Mouse (Mus musculus) left cerebral cortex, adult 11 months (tissue): ENCODE data around the gene Nlrp3.
"Not testable (repeated sequence)": the region's sequence is repeated elsewhere in the genome, so short reads cannot be mapped to it uniquely, and the experiment has no call there.

Source experiments
- DNase-seq: peaks from one replicate; pipeline ENCODE4 v3.0.0; 2022; ENCODE audit warnings: low spot score

Gene Nlrp3

DNA sequence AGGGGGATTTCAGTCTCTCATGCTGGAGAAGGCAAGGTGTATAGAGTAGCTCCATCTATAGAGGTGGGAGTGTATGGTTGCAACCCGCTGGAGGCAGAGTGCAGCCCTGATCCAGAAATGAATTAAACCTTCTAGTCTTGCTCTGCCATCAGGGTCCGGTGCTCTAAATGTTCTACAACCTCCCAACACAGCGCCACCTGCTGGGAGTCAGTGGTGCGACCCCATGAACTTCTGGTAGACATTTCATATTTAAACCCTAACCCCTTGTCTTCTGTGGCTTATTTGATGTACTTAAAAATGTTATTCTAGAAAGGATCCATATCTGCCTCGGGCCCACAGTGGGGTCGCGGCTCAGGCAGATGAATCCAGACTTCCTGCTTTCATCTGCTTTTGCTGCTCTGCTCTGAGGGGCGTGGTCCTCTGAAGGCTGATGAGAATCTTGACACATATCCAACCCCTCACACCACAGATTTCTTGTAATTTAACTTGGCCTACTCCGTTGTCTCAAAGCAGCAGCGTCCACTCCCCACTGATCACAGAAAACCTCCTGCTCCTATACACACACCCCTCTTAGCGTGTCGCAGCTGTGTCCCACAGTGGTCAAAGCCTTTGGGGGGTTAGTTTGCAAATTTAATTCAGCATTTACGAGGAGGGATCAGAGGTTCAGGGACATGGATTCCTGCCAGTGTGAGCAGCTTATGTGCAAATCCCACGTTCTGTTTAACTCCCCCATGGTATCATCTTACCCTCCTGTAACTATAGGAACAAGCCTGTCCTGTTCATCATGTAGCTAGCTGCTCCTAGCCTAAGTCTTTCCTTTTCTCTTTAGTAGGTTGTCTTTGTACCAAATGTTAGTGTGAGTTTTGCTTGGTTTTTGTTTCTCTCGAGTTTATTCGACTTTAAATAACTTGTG lies 3.9 kb upstream of the Nlrp3 start:
- no peak for DNase-seq

DNA sequence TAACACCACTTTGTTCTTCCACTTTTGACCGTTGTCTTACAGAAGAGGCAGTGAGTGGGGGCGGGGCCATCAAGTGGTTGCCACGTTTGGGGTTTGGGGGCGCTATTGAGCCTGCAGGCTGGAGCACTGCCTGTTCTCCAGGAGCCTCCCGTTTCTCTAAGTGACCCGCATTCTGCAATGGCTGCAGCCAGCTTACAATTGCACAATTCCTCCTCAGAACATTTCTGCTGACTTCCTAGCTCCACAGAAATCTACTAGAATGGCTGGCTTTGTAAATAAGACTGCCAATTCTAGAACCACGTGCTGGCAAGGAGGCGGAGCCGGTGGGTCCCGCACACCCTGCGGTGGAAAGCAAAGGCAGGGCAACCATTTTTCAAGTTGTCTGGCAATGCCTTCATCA lies 3.0 kb upstream of the Nlrp3 start:
- no peak for DNase-seq

DNA sequence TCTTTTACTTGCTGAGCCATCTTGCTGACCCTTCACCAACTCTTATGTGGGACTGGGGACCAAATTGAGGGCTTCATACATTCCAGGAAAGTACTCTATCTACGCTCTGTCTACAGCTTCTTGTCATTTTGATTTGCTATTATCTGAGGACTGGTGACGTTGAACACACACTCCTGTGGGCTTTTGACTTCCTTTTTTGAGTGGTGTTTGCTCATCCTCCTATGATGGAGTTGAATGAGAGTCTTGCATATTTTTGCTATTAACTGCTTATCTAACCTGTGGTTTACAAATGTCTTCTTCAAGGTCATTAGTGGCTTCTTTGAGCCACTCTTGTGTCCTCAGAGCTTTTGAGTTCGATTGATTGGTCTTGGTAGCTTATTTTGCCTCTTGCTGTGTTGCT lies 1.2 kb upstream of the Nlrp3 start:
- no peak for DNase-seq

GRCm38 (mm10) chr11:59542442-59542841 lies 1.1 kb downstream of the Nlrp3 start:
- DNase-seq, result no peak

GRCm38 (mm10) chr11:59543376-59543775 lies 2.0 kb downstream of the Nlrp3 start:
- no peak for DNase-seq

GRCm38 (mm10) chr11:59544005-59544404 lies 2.6 kb downstream of the Nlrp3 start:
- no peak for DNase-seq

DNA sequence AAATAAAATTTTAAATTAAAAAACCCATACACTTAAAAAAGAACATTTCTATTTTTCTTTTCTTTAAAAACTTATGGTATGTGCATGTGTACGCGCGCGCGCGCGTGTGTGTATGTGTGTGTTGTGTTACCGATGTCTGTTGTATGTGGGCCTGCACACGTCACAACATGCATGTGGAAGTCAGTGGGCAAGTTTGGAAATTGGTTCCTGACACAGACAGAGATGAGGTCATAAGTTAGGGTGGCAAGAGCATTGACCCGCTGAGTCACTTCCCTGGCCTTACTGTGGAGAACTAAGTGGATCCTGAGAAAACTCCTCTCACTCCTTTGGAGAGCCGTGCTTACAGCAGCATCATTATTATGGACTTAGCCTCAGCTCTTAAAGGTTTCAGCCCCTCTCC lies 12.8 kb downstream of the Nlrp3 start:
- DNase-seq, result no peak

- no peak for DNase-seq
Measured at GRCm38 (mm10) chr11:59554535-59554934, 13.2 kb downstream of the Nlrp3 start.

DNA sequence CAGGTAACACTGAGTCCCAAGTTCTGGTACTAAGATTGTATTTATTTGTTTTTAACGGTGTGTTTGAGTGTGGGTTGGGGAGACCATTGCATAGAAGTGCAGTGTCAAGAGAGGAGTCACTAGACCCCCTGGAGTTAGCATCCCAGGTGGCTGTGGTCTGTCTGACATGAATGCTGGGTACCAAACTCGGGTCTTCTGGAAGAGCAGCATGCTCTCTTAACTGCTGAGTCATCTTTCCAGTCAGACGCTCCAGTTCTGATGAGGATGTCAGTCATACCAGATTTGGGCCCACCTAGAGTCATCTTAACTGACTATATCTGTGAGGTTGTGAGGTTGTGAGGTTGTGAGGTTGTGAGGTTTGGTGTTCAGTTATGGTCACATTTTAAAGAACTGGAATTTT lies 19.5 kb downstream of the Nlrp3 start:
- no peak for DNase-seq

DNA sequence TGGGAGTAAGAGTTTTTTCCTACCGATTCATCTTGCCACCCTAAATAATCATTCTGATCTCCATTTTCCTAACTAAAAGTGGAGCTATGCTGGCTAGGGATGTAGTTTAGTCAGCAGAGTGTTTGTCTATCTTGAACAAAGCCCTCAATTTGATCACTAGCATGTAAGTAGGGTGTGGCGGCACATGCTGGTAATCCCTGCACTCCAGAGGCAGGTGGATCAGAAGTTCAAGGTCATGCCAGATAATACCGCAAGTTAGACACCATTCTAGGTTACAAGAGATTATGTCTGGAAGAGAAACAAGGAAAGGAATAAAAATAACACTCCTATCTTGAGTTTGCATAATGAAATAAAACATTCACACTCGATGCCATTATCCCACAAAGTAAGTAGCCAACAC lies 21.0 kb downstream of the Nlrp3 start:
- no peak for DNase-seq

GRCm38 (mm10) chr11:59562837-59563236 lies 21.5 kb downstream of the Nlrp3 start:
- no peak for DNase-seq

- DNase-seq, result no peak
Measured at GRCm38 (mm10) chr11:59569306-59569705, 27.9 kb downstream of the Nlrp3 start.

DNA sequence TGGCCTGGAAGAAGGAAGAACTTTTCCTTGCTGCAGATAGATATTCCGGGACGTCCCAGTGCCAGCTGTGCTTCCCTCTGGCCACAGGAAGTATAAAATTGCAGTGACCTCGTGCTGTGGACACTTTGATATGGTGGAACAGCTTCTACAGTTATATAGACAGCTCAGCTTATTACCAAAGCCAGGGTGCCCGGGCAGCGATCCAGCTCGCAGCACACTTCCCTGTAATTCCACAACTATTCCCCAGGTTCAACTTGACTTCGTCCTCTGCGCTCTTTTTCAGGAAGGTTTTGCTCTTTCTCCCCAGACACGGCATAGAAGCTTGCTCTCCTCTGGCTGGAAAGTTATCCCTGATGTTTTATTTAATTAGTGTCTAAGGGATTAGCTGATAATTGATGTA lies 34.4 kb downstream of the Nlrp3 start:
- DNase-seq, result no peak

GRCm38 (mm10) chr11:59576135-59576534 lies 34.8 kb downstream of the Nlrp3 start, which contains the start of gene Olfr222:
Gene Olfr222 (minus strand): TSS chr11:59576235.
- DNase-seq, result not testable (repeated sequence)

GRCm38 (mm10) chr11:59584539-59584938 lies 43.2 kb downstream of the Nlrp3 start:
- DNase-seq, result no peak

GRCm38 (mm10) chr11:59589496-59589895 lies 48.1 kb downstream of the Nlrp3 start:
- DNase-seq, result no peak

- no peak for DNase-seq
Measured at GRCm38 (mm10) chr11:59593189-59593588, 51.8 kb downstream of the Nlrp3 start, which contains the start of gene Olfr223. Gene Olfr223 (minus strand): TSS chr11:59593289.

GRCm38 (mm10) chr11:59596091-59596490 lies 54.7 kb downstream of the Nlrp3 start:
- no peak for DNase-seq

DNA sequence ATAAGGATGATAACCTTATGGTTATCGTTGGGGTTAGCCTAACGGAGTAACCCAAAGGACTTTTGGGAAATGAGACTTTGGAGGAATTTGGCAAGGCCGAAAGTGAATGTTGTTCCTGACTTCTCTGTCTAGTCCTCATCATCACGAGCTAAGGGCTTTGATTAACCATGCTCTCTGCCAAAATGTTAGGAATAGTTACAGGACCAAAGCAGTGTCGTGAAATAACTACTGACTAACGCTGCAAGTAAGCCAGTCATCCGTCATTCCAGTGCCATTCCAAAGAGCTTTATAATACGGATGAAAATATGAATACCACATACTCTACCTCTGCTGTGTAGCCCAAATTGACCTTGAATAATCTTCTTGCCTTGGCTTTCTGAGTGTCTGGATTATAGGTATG lies 55.6 kb downstream of the Nlrp3 start:
- DNase-seq, result no peak

GRCm38 (mm10) chr11:59599211-59599610 lies 57.8 kb downstream of the Nlrp3 start:
- DNase-seq, result no peak

GRCm38 (mm10) chr11:59600872-59601271 lies 59.5 kb downstream of the Nlrp3 start:
- no peak for DNase-seq

- DNase-seq, result no peak
Measured at GRCm38 (mm10) chr11:59602287-59602686, 60.9 kb downstream of the Nlrp3 start.

DNA sequence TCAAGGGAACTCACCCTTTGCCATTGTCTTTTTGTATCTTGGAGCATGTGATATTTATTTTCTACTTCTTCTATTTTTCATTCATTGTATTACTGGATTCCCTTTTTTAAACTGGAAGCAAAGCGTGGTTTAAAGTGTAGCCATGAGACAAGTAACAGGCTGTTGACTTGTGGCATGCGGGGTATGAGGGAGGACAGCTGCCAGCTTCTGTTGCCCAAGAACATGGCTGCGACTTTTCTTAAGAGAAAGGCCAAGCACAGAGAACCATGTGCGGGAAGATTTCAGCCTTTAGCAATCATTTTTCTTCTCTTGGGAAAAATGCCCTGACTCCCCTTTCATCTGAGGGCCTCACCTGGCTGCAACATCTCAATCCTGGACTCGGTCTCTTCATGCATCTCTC lies 70.3 kb downstream of the Nlrp3 start:
- no peak for DNase-seq

GRCm38 (mm10) chr11:59614120-59614519 lies 72.8 kb downstream of the Nlrp3 start:
- peak; percentile 29 for DNase-seq
